Mouse (Mus musculus) gastrocnemius, postnatal 4 days (tissue): ENCODE measurements at regions not wholly inside any gene's neighbourhood (a gene's known extent, or its start where the extent isn't known, plus 50 kb on each side); places are given as distances from the start of the nearest gene placed in this dataset.

Experiments
- DNase-seq, 2 experiments: peaks; one replicate each; pipeline ENCODE4 v3.0.0; 2021 to 2022; ENCODE audit warnings: low spot score in 2 of 2, mixed read lengths in 2 of 2

- peak in 1 of 2 experiments; percentile 33 for DNase-seq
Observed at GRCm38 (mm10) chr7:124855056-124855455, 589.4 kb upstream of the Kdm8 start.

GRCm38 (mm10) chr7:124857106-124857505 lies 587.4 kb upstream of the Kdm8 start:
- no peak for DNase-seq

DNA sequence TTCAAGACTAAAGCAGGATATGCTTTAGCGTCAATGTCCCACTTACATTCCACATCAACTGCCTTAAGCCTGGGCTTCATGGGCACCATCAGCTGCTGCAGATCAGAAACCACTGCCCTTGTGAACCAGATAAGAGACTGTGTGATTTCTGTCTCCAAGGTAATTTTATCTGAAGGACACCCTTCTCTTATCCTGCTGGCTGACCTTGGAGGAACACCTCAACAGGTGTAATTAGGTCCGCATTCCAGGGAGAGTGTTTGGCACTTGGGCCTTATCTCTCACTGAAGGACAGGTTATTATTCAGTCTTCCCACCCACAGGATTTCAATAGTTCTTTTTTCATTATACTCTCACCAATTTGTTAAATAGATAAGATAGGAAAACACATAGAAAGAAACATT lies 583.1 kb upstream of the Kdm8 start:
- DNase-seq, result no peak

DNA sequence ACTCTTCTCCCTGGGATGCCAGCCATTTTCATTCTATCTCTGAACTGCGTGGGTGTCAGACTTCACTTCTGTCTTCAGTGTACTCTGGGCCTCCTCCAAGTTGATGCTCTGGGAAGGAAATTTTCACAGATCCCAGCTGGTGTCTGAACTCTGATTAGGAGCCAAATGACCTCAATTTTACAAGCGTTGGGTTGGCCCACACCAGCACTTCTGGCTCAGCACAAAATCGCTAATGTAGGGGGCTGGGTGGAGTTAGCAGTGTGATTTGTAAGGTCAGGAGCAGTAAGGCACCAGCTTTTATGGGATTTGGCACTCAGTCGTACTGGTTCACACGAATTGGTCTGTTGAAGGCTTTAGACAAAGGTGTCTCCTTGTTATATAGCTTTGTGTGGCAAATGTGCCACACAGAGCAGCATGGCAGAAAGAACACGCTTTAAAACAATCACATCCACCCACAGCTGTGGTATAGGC lies 576.3 kb upstream of the Kdm8 start:
- DNase-seq, result peak in 1 of 2 experiments; percentile 51

DNA sequence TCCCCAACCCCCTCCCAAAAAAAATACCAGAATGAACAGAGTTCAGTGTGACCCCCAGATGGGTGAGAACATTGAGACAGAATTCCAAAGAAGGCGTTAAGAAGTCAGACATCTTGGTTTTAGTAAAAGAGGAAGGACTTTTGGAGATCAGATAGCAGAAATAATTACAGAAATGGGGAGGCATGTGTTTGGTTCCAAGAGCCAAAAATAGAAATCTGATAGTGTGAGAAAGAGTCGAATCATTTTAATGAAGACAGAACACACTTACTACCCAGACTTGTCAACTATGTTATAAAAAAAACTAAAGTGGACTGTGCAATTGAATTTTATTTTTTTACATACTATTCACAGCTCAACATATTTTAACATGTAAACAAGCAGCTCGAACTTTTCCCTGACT lies 575.9 kb upstream of the Kdm8 start:
- DNase-seq, result no peak

DNA sequence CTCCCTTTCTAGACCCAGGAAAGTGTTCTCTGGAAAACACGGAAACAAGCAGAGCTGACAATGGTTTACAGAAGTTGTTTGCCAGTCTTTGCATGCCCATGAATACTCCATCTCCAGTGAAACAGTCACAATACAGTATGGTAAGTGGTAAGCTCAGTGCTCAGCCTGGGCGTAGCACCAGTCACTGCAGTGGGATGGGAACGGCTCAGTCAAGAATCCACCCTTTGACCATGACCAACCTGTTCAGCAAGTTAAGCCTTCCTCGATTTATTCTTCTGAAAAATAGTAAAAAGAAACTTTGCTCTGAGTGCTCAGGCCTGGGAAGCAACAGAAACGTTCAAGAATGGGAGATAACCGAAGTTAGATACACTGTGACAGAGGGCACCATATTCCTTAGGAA lies 563.7 kb upstream of the Kdm8 start:
- DNase-seq, result no peak

DNA sequence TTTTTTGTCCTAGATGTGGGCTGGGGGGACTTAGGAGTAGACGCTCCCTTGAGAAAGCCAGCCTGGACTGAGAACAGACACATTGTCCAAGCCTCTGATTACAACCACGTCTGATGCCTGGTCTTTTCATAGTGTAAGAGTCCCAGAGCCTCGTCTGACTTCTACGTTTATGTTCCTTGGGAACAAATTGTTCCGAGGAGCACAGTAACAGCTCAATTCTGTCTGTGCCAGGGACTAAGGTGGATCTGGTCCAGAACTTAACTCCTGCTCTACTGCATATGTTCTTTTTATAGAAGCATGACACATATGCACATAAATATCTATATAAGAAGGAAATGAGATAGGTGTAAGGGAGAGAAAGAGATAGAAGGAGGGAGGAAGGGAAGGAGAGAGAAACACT lies 537.2 kb upstream of the Kdm8 start:
- no peak for DNase-seq

GRCm38 (mm10) chr7:124907662-124908296 lies 536.7 kb upstream of the Kdm8 start:
- no peak for DNase-seq

DNA sequence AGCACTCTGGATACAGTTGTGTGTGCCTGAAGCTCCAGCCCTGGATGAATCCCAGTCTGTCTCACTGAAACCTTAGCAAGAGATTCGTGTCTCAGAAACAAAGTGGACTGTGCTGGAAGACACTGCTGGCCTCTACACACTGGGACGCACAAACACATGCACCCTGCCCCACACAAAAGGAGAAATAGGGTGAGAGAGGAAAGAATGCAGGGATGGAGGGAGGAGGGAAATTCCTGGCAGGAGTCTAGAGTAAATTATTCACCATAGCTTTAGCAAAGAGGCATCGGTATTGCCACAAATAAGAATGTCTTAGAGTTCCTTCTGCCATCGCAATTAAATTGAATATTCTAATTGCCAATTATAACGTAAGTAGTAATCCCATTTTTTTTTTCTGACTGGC lies 530.4 kb upstream of the Kdm8 start:
- DNase-seq, result no peak

DNA sequence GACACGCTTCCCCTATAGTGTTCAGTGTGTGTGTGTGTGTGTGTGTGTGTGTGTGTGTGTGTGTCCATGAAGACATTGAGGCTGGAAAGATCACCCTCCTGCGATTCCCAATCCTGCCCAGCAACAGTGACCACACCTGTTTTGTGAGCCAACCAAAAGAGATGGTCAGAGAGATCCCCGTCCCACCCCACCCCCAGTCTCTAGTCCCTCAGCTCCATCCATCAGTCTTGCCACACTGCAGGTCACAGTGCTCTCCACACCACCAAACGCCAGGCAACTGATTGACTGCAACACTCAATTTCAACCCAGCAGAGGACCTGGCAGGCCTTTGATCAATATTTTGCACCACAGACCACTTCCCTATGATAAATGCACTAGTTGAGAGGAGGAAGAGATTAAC lies 530.0 kb upstream of the Kdm8 start:
- no peak for DNase-seq

- DNase-seq, result no peak
Observed at GRCm38 (mm10) chr7:124914972-124915371, 529.5 kb upstream of the Kdm8 start.

GRCm38 (mm10) chr7:124915637-124916036 lies 528.8 kb upstream of the Kdm8 start:
- DNase-seq, result no peak

GRCm38 (mm10) chr7:124917606-124918120 lies 526.8 kb upstream of the Kdm8 start:
- no peak for DNase-seq

- no peak for DNase-seq
Observed at GRCm38 (mm10) chr7:124922806-124923205, 521.7 kb upstream of the Kdm8 start.

DNA sequence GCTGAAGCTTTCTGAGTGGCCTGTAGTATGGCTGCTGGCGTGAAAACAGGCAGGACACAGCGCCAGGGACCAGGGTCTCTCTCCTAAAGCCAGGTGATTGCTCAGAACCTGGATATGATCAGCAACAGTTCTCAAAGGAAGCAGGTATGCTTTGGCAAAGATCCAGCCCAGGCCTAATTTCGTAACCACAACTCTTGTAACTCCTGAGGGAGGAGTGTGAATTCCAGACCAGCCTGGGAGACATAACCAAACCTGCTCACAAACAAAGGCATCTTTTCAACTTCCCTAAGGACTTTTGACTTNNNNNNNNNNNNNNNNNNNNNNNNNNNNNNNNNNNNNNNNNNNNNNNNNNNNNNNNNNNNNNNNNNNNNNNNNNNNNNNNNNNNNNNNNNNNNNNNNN lies 510.9 kb upstream of the Kdm8 start:
- DNase-seq, result no peak

DNA sequence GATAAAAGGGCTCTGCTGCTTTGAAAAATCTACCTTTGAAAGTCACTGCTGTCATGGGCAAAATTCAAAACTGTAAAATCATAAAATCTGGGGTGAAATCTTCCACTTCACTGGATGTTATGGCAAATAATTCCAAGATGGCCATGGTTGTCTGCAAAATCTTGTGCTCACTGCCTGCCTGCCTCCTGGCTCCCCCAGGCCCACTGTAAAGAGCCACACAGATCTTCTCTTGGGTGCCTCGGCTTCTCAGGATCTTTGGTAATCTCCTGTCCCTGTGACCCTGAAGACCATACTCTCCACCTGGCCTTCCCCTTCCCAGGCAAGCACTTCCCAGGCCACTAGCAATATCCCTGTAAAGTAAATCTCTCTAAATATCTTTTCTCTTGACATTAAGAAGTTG lies 505.1 kb upstream of the Kdm8 start:
- no peak for DNase-seq

GRCm38 (mm10) chr7:124941527-124941926 lies 502.9 kb upstream of the Kdm8 start:
- no peak for DNase-seq

GRCm38 (mm10) chr7:124946424-124946823 lies 498.1 kb upstream of the Kdm8 start:
- no peak for DNase-seq

GRCm38 (mm10) chr7:124957329-124957728 lies 487.1 kb upstream of the Kdm8 start:
- no peak for DNase-seq

DNA sequence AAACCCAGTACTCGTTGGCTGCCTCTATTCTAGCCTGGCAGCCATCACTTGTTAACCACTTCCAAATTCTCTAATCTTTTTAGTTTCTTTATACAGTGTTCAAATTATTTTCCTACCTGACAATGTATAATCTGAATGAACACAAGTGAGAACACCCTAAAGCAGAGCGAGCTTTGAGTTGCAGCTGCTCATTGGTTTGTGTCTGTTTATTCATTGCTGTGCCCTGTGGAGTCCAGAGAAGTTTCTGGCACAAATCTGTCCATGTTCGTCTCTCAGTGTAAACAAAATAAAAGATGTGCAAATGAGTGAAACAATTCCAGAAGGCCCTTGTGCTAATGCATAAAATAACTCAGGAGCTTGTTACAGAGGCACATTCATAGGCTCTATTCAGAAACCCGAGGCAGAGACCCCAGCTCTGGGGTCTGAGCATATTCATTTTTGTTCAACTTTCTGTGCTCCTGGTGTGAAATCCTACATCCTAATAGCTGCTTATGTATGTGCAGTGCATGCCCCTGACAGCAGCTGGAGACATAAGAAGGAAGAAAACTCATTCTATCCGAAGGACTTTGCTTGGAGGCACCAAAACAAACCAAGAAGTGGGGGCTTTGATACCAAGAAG lies 469.5 kb upstream of the Kdm8 start:
- DNase-seq, result no peak

GRCm38 (mm10) chr7:124989456-124989855 lies 455.0 kb upstream of the Kdm8 start:
- no peak for DNase-seq

- no peak for DNase-seq
Observed at GRCm38 (mm10) chr7:124990695-124991094, 453.8 kb upstream of the Kdm8 start.

GRCm38 (mm10) chr7:124996538-124996937 lies 447.9 kb upstream of the Kdm8 start:
- no peak for DNase-seq
